Mouse (Mus musculus): ENCODE measurements around the gene Dhx58.

Gene Dhx58

GRCm38 (mm10) chr11:100703851-100704531 is at the start of gene Dhx58:
Gene Dhx58 (minus strand): TSS chr11:100704271.
- no peak for DNase-seq

GRCm38 (mm10) chr11:100752294-100752693 is 48.2 kb upstream of the Dhx58 start:
- DNase-seq = no peak

- DNase-seq = no peak
Observed at GRCm38 (mm10) chr11:100750127-100750526, 46.1 kb upstream of the Dhx58 start.

- no peak for DNase-seq
Observed at GRCm38 (mm10) chr11:100749469-100749868, 45.4 kb upstream of the Dhx58 start.

GRCm38 (mm10) chr11:100748620-100749019 is 44.5 kb upstream of the Dhx58 start:
- DNase-seq = no peak

GRCm38 (mm10) chr11:100747114-100747513 is 43.0 kb upstream of the Dhx58 start:
- DNase-seq = no peak

GRCm38 (mm10) chr11:100746546-100746945 is 42.5 kb upstream of the Dhx58 start:
- no peak for DNase-seq

GRCm38 (mm10) chr11:100745085-100745484 is 41.0 kb upstream of the Dhx58 start:
- peak; percentile 63 to 74 for DNase-seq

DNA sequence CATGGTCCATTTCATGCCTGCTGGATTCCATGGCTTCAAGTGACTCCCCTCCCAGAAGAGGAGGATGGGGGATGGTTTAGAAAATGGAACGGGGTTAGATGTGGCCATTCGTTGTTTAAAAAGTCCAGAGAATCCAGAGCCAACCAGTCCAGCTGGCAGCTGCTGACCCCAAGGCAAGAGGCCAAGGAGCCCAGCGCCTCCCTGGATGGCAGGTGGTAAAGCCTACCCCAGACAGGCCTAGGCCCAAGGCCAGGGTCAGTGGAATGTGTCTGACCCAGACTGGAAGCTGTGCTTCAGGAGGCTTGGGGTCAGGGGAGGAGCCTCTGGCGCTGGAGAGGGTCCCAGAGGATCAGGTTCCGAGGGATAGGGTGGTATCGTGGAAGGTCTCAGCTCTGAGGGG is 37.3 kb upstream of the Dhx58 start:
- DNase-seq = peak in 1 of 2 experiments; percentile 45

DNA sequence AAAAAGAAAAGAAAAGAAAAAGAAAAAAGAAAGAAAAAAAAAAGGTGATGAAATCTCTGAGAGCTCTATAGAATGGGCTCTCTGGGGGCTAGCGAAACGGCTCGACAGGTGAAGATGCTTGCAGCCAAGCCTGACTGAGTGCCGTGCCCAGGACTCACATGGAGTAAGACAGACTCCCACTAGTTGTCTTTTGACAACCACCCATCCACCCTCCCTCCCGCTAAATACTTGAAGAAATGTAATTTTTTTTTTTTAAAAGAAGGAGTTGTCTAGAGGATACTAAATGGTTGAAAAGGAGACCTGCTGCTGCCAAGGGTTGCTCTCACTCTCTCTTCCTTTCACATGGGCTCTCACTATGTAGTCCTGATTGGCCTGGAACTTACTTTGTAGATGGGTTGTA is 34.7 kb upstream of the Dhx58 start:
- DNase-seq = no peak

- DNase-seq = peak; percentile 98
Observed at GRCm38 (mm10) chr11:100738066-100738604, 34.1 kb upstream of the Dhx58 start, which contains the start of gene Rab5c. Gene Rab5c (minus strand): TSS chr11:100738215.

- no peak for DNase-seq
Observed at GRCm38 (mm10) chr11:100737105-100737733, 33.1 kb upstream of the Dhx58 start.

DNA sequence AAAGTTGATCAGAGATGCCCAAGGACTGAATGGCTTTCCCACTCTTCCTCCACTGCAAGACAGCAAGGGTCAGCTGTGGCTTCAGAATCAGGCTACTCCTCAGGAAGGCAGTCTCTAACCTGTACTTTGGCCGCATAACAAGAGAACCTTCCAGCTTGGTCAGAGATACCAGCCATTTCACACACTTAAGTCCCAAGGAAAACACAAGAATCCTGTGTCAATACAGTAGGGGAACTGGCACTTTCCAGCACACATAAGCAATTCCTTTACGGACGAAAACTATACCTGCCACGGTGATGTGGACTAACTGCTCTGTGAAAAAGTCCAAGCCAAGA is 32.6 kb upstream of the Dhx58 start:
- DNase-seq = no peak

GRCm38 (mm10) chr11:100735954-100736745 is 32.1 kb upstream of the Dhx58 start:
- DNase-seq = no peak

- DNase-seq = no peak
Observed at GRCm38 (mm10) chr11:100735134-100735865, 31.2 kb upstream of the Dhx58 start.

DNA sequence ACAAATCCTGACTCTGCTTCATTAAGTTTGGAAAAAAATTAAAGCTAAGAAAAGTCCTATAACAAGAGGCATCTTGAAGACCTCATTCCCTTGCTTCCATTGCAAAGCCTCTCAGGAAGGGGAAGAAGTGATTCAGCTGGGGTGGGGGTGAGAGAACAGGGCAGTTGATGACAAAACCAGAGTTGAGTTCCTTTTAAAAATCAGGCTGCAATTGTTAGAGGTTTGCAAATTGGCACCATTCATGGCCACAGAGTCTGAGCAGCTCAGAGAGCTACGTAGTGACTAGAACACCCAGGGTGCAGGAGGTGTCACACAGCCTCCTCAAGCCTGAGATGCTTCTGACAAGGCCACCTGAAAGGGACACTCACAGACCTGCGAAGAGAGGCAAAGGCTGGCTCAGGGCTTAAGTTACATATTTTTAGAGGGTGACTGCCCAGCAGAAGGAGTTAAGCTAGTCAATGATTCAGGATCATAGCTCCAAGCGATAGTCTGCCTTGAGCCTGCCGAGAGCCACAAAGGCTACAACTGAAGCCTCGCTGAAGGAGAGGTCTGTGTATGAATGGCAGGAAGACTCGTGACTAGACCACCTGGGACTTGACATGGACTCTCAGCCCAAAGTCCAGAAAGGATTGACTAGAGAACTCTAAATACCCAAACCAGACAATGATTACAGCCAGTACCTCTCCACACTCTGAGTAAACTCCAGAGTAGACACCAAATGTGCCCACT is 26.6 kb upstream of the Dhx58 start:
- DNase-seq = no peak

- no peak for DNase-seq
Observed at GRCm38 (mm10) chr11:100729976-100730375, 25.9 kb upstream of the Dhx58 start.

DNA sequence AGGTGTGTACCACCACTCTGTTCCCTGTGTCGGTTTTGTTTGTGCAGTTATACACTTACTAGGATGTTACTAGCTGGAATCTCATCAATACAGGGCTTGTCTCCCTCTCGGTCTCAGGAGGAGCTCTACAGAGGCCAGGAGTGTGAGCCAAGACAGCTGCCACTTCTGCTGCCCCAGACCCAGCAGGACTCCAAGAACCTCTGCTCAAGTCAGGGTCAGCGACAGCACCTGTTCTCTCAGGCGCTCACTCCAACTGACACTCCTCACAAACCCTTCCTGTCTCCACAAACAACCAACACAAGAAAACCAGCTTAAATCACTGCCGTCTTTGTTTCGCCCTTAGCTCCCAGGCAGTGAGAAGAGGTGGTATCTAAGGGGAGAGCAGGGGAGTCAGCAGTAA is 24.5 kb upstream of the Dhx58 start:
- no peak for DNase-seq

- DNase-seq = no peak
Observed at GRCm38 (mm10) chr11:100727201-100727600, 23.1 kb upstream of the Dhx58 start.

DNA sequence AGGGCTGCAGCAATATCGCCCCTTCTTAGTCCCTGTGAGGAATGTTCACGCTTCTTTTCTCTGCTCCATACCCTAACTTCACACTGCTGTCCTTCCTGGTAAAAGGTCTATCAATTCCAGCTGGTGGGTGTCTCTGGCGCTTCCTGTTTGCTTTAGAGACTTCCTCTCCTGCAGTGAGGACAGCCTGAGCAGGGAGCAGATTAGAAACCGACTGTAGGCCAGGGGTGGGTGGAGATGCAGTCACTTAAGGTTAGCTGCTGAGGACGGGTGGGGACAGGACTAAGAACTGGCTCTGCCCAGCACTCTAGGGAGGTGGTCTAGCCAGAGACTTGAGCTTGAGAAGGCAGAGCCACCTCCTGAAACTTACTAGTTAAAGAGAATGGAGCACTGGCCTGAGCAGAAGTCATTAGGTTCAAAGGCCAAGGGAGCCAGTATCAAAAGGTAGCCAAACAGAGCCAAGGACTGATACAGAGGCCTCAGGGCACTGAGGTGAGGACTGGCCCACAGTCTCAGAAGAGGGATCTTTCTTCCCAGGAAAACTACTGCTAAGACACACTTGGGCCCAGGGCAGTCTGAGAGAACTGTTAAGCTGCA is 20.9 kb upstream of the Dhx58 start:
- no peak for DNase-seq

DNA sequence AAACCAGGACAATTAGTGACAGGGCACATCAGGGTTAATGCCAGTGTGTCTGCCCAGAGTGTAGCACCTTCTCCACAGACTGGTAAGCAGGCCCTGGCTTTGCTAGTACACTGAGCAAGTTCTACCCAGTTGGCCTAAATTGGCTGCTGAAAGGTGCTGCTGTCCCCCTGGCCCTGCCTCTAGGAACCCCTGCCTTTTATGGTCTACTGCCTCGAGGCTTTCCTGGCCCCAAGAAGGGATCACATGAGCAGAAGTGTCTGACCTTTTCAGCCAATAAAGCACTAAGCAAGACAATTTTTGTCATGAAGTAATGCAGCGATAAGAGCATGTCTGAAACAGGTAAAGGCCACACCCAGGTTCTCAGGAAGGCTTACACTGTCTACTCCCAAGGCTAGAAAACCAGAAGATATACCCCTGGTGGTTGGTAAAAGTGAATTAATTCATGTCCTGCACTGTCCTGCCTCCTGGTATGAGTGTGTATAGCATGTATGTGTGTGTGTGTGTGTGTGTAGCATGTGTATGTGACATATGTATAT is 18.5 kb upstream of the Dhx58 start:
- no peak for DNase-seq

All from cerebellum, postnatal 25 days (tissue).